Mouse (Mus musculus) gastrocnemius, adult 2 months (tissue): ENCODE measurements around the gene Psma6. TPM values are rescaled to one million over a fixed set of nuclear protein-coding genes. Genes with fewer than 3 reads are reported as not detected.

Experiments
- DNase-seq: peaks from one replicate; pipeline ENCODE4 v3.0.0; 2022
- H3K27ac ChIP-seq: fragments of 200-600 bp; 2 replicates; pipeline ENCODE4 v1.8.1; 2022; ENCODE audit warnings: mild to moderate bottlenecking
- H3K4me3 ChIP-seq: fragments of 200-600 bp; 2 replicates; pipeline ENCODE4 v1.8.1; 2022; ENCODE audit warnings: mild to moderate bottlenecking, moderate library complexity
- CTCF ChIP-seq: fragments of 200-600 bp; IDR thresholded peaks from 2 replicates; pipeline ENCODE4 v1.8.1; 2022; ENCODE audit warnings: antibody characterized with exemption, mild to moderate bottlenecking, moderate library complexity
- intact Hi-C: fragments of 180-260 bp; cut with DNase I; formaldehyde crosslinking; loops from one replicate; pipeline ENCODE4 v1.15.1; 2025
- total RNA-seq, 2 experiments: library from RNA; stranded (reverse); gene quantifications; 2 replicates each; pipeline ENCODE4 v1.2.3; 2021

The Psma6 gene
- total RNA-seq, 2 experiments from 2014 or later: 165 to 168 TPM

DNA sequence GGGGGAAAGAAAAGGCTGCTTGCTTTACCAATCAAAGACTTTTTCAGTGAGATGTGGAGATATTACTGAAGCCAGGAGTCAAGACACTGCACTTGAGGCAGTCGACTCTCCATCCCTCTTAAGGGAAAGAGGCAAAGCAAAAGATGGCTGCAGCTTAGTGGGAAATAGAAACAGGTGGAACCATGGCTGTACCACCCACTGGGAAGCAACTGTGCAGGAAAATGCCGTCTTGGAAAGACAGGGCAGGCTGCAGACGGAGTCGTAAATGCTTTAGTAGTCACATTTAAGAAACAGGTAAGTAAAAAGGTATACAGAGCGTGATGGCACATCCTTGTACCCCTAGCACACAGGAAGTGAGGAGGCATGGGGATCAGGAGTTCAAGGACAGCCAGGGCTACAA, 79.1 kb downstream of the Psma6 start:
- DNase-seq: no peak
- TF ChIP-seq CTCF: no peak
- Histone ChIP-seq H3K4me3 (no peak overlapping the region), H3K27ac (no peak overlapping the region)
- intact Hi-C loops: no loop called here

DNA sequence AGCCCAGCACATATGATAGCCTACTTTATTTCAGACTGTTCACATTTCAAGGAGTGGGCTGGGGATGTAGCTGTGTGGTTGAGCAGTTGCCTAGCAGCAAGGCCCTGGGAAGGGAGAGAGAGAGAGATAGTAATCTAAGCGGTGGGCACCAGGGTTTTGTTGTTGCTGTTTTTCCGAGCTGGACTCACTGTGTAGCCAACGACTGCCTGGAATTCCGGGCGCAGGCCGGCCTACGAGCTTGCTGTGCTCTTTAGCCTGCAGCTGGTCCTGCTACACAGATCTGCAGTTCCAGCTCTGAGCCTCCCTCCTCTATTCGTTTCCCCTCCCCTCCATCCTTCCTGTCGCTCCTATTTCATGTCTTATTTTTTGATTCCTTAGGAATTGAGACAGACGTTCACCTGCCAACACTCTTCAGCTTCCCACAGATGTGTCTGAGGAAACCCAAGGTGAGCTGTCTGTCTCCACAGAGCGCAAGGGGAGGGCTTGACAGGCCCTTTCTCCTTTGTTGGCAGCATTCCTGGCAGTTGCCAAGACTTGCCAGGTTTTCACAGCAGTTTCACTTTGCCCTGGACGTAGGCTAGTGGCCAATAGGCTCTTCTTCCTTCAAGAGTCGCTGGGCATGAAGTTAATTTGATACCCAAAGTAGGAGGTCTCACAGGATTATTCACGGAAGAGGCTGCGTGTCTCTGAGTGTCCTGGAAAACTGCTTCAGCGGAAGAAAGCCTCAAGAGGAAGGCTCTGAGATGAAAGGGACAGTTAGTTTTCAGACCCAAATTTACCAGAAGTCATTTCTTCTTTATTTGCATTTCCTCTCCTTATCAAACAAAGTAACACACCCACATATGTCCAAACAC, 80.2 kb downstream of the Psma6 start:
- peak; percentile 72 for DNase-seq
- peak overlapping the region; percentile 80 for H3K27ac ChIP-seq
- peak overlapping the region; percentile 66 for H3K4me3 ChIP-seq

DNA sequence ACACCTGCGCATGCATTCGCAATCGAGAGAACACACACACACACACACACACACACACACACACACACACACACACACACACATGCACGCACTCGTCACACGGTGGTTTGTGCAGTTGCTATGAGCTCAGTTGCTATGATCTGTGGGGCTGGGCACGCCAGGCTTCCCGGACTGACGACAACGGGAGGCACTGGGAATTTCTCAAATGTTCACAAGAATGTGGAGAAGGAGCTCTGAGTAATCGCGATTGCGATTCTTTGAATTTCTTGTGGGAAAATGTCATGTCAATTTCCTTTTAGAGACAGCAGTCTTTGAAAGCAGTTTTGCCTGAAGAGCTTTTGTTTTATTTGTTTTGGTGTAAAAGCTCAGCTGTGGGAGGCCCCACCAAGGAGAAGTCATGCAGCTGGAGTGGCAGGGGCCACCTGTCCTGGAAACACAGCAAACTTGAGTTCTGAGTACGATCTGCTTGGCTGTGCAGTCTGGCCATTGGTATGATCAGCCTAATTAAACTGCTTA, 80.9 kb downstream of the Psma6 start:
- TF ChIP-seq CTCF: no peak
- Histone ChIP-seq H3K4me3 (peak overlapping the region; percentile 66), H3K27ac (peak overlapping the region; percentile 80)
- peak; percentile 55 for DNase-seq
- intact Hi-C loops: no loop called here

More for the DNA sequence above, 80.2 kb downstream of the Psma6 start:
- TF ChIP-seq CTCF: no peak
- intact Hi-C loops: no loop called here

DNA sequence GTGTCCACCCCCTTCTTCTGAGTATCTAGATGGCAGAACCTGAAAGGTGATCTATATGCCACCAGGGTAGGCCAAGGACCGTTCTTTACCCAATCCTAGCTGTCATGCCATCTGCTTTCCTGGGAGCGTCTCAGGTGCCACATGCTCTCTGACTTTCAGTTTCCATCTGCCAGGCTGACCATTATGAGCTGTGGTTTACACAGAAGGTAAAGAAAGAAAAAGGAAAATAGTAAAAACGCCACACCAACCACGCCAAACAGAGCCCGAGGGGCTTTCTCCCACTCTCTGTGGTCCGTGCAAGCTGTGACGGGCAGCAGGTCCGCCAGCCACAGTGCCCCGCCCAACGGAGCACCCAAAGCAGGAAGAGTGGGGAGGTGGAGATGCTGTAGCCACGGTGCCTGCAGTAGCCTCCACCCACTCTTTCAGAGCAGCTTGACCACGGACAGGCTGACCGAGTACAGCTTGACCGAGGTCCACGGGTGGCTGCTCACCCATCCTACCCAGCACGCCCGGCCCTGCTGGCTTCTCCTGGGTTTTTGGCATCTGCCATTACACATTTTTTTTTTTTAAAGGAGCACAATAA, 81.5 kb downstream of the Psma6 start:
- DNase-seq: peak; percentile 49
- H3K4me3 ChIP-seq: peak overlapping the region; percentile 66
- H3K27ac ChIP-seq: peak overlapping the region; percentile 80
- intact Hi-C loops: no loop called here
- no peak for TF ChIP-seq CTCF

DNA sequence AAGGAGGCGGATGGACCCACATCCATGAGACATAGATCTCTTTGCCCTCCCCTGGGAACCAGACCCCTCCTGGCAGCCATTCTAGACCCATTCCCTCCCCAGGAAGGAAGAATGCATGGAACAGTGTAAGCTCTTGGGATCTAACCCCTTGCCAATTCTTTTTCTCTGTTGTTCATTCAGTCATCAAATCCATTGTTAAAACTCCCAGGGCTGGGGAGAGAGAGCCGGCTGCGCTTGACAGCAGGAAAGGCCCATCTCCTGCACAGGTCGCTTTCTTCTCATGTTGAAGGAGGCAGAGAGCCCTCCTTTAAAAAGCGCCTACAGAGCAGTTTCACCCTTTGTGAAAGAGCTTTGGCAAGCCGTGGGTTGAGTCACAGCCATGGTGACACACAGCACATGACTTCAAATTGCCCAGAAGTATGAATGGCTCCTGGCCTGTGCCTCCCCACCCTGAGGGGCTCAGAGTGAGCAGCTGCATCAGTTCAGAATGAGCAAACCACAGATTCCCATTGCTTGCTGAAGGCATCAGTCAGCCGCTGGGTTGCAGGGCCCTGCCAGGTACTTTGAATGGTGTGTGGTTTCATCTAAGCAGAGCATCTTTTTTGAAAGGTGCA, 82.2 kb downstream of the Psma6 start:
- intact Hi-C loops: no loop called here
- Histone ChIP-seq H3K4me3 (peak overlapping the region; percentile 66), H3K27ac (peak overlapping the region; percentile 80)
- no peak for TF ChIP-seq CTCF
- peak; percentile 61 for DNase-seq

DNA sequence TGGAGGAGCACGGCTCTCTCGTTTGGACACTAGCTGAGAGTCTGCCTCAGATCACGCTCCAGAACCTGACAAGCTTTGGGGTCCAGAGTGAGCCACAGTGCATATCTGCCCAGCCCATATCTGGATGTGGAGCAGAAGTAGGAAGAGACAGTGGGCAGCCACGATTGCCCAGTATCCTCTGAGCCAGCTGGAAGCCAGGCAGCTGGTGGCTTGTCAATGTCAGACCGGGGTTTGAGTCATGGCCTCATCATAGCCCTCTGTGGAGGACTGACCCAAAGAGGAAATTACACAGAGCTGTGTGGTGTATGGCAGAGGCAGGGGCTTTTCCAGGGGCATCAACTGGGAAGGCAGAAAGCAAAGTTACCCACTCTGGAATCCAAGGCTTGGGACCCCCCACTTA, 82.8 kb downstream of the Psma6 start:
- TF ChIP-seq CTCF: no peak
- Histone ChIP-seq H3K4me3 (no peak overlapping the region), H3K27ac (peak overlapping the region; percentile 80)
- no peak for DNase-seq
- intact Hi-C loops: no loop called here

DNA sequence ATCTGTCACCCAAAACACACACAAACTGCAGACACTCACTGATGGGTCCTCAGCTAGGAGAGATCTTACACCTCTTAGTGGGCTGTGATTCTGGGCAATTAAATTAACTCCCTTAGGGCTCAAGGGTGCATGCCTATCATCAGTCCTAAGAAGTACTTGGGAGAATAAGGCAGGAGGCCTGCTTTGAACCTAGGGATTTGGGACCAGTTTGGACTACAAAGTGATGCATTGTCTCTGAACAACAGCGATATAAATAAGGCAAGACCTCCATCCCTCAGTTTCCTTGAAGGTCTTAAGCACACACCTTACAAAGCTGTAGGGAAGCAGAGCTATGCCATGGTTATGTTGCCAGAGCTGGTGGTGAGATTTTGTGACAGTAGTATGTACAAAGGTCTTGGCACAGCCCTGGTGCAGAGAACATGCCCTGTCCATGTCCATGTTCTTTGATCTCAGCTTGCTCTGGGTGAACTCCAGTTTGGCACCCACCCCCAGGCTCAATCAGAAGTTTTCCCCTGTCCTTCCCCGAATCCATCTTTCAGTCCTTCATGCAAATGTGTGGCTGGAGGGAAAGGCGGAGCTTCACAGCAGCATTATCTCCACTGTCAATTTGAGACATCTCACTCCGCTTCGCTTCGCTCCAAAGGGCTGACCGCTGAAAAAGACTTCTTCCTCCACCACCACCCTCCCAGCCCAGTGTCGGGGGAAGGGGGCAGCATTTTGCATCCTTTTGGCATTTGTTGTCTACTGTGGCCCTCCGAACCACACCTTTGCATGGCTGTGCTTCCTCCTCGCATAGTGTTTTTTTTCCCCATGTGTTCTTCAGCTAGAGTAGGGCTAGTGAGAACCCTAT, 83.5 kb downstream of the Psma6 start:
- intact Hi-C loops: no loop called here

More for the DNA sequence above, 83.5 kb downstream of the Psma6 start:
- Histone ChIP-seq H3K4me3 (no peak overlapping the region), H3K27ac (no peak overlapping the region)
- no peak for TF ChIP-seq CTCF
- no peak for DNase-seq

Other genes with a start within 250 kb of the Psma6 start
- gene Srp54b, start 229.1 kb upstream of the Psma6 start, total RNA-seq: 10 to 100 TPM; 32.1 to 37.5 TPM
- 1 to 10 TPM in 1 of 2 experiments, under 1 TPM in 1; 0.59 to 5.4 TPM for gene 1700047I17Rik2, start 184.6 kb upstream of the Psma6 start, total RNA-seq
- gene Srp54c, start 154.1 kb upstream of the Psma6 start, total RNA-seq: 10 to 100 TPM; 28.1 to 30.5 TPM
- gene 1110008L16Rik, start 84.6 kb upstream of the Psma6 start, total RNA-seq: 10 to 100 TPM; 10.4 to 10.7 TPM
- 10 to 100 TPM; 10.2 to 12.1 TPM for gene Ppp2r3c, start 81.2 kb upstream of the Psma6 start, total RNA-seq
- gene Nfkbia, start 108.4 kb downstream of the Psma6 start, total RNA-seq: 10 to 100 TPM; 26.3 to 66.2 TPM
- gene Aldoart2, start 181.0 kb downstream of the Psma6 start, total RNA-seq: under 1 TPM; 0.28 to 0.38 TPM
- gene Insm2, start 215.2 kb downstream of the Psma6 start, total RNA-seq: not detected